Mouse (Mus musculus) hindbrain, embryonic 16.5 days (tissue): ENCODE results near the gene Gan. TPM values are rescaled to one million over a fixed set of nuclear protein-coding genes. Genes with fewer than 3 reads are reported as not detected.

ENCODE experiments used
- ATAC-seq: fragments of 200-750 bp; cut with Nextera tagmentation; 2 replicates; pipeline ENCODE4 v1.8.0; 2017; ENCODE audit warnings: moderate TSS enrichment, moderate library complexity
- H3K27ac ChIP-seq: fragments of 300-500 bp; sonication (generic); 2 replicates; pipeline ENCODE4 v1.5.1; 2014; ENCODE audit warnings: low read depth, mild to moderate bottlenecking, control low read depth, low read length, moderate library complexity
- H3K27me3 ChIP-seq: fragments of 300-500 bp; sonication (generic); replicated peaks from 2 replicates; pipeline ENCODE4 v1.6.1; 2014; ENCODE audit warnings: low read length; ENCODE audit not compliant: control insufficient read depth, insufficient read depth
- H3K36me3 ChIP-seq: fragments of 300-500 bp; sonication (generic); 2 replicates; pipeline ENCODE4 v1.6.1; 2014; ENCODE audit warnings: mild to moderate bottlenecking, low read length, moderate library complexity, mixed read lengths; ENCODE audit not compliant: control insufficient read depth, insufficient read depth
- H3K4me1 ChIP-seq: fragments of 300-500 bp; sonication (generic); 2 replicates; pipeline ENCODE4 v1.6.1; 2014; ENCODE audit warnings: low read depth, low read length; ENCODE audit not compliant: control insufficient read depth, insufficient read depth
- H3K4me2 ChIP-seq: fragments of 300-500 bp; sonication (generic); 2 replicates; pipeline ENCODE4 v1.6.1; 2014; ENCODE audit warnings: mild to moderate bottlenecking, low read length, control low read depth, moderate library complexity
- H3K4me3 ChIP-seq: fragments of 300-500 bp; sonication (generic); 2 replicates; pipeline ENCODE4 v1.5.1; 2014; ENCODE audit warnings: mild to moderate bottlenecking, low read length, control low read depth, moderate library complexity
- H3K9ac ChIP-seq: fragments of 300-500 bp; sonication (generic); 2 replicates; pipeline ENCODE4 v1.6.1; 2014; ENCODE audit warnings: low read depth, mild to moderate bottlenecking, control low read depth, low read length, moderate library complexity
- H3K9me3 ChIP-seq: fragments of 300-500 bp; sonication (generic); 2 replicates; pipeline ENCODE4 v1.6.1; 2014; ENCODE audit warnings: mild to moderate bottlenecking, low read length, moderate library complexity; ENCODE audit not compliant: control insufficient read depth
- WGBS: fragments of 180-500 bp; shearing (Covaris S2); extraction: QIAGEN DNeasy Blood & Tissue Kit; methylation state at CpG from one replicate; pipeline ENCODE4 v1.1.7; 2014; 5-methylcytosine and 5-hydroxymethylcytosine counted together
- polyA plus RNA-seq: library from polyadenylated mRNA; unstranded; fragments of >200 nt; fragmentation: Nextera tagmentation; extraction: Ambion mirVana; gene quantifications from 2 replicates; pipeline ENCODE4 v1.2.1, GENCODE M21; 2015

Gene Gan
- polyA plus RNA-seq, 1 experiment from 2014 or later, result 2.8 TPM

DNA sequence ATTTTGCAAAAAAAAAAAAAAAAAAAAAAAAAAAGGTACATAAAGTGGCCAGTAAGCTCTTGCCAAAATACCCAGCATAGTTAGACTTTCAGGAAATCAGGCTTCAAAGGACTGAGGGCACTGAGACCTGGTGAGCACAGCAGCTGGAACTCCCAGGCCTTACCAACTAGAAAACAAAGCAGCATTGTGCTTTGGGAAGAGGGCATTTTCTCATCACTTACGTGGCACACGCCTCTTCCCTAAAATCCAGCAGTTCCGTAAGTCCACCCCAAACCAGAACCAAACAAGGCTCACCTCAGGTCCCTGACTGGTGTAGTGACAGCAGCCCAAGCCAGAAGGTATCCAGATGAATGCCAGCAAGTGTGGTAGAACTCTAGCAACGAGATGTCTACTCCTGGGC, 45.1 kb downstream of the Gan start:
- Histone ChIP-seq H3K27me3 (no peaks in the 10 kb centered on the region), H3K4me2 (no peak overlapping the region), H3K9ac (no peak overlapping the region), H3K36me3 (peaks cover 2% of the 10 kb centered on the region; the same call in 1 of the 2 replicates), H3K4me1 (peaks cover 6% of the 10 kb centered on the region), H3K4me3 (no peak overlapping the region), H3K9me3 (no peaks in the 10 kb centered on the region), H3K27ac (no peak overlapping the region)
- no peak for ATAC-seq
- WGBS, result 88% methylated on average over 4 of the region's 4 CpGs

DNA sequence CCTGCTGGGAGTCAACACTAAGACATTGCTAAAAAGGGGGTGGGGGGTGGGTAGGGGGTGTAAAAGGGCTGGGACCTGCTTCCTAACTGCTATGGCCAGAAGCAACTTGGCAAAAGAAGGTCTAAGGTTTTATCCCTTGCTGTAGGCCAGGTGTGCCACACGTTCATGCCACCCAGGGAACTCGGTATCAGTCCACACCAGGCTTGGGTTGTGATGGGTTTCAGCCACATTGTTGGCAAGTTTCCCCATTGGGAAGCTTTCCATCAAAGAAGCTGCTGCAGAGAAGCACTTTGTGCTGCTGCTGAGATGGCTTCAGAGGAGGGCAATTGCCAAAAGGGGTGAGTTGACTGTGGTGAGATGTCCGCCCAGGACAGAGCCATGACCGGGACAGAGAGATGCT, 47.9 kb downstream of the Gan start:
- no peak overlapping the region for H3K4me2 ChIP-seq
- no peaks in the 10 kb centered on the region for H3K9me3 ChIP-seq
- H3K4me3 ChIP-seq, result no peak overlapping the region
- H3K36me3 ChIP-seq, result peaks cover 2% of the 10 kb centered on the region; the same call in 1 of the 2 replicates
- ATAC-seq, result no peak
- H3K27ac ChIP-seq, result no peak overlapping the region
- no peaks in the 10 kb centered on the region for H3K4me1 ChIP-seq
- H3K9ac ChIP-seq, result no peak overlapping the region
- 86% methylated on average over 4 of the region's 4 CpGs for WGBS
- no peaks in the 10 kb centered on the region for H3K27me3 ChIP-seq

- H3K27me3 ChIP-seq, result no peaks in the 10 kb centered on the region
- no peak for ATAC-seq
- H3K36me3 ChIP-seq, result peaks cover 2% of the 10 kb centered on the region; the same call in 1 of the 2 replicates
- H3K9ac ChIP-seq, result no peak overlapping the region
- 93% methylated on average over 7 of the region's 7 CpGs for WGBS
- no peaks in the 10 kb centered on the region for H3K4me1 ChIP-seq
- H3K27ac ChIP-seq, result no peak overlapping the region
- H3K9me3 ChIP-seq, result no peaks in the 10 kb centered on the region
- no peak overlapping the region for H3K4me2 ChIP-seq
- no peak overlapping the region for H3K4me3 ChIP-seq
These were observed 48.7 kb downstream of the Gan start for GRCm38 (mm10) chr8:117206636-117207035.

DNA sequence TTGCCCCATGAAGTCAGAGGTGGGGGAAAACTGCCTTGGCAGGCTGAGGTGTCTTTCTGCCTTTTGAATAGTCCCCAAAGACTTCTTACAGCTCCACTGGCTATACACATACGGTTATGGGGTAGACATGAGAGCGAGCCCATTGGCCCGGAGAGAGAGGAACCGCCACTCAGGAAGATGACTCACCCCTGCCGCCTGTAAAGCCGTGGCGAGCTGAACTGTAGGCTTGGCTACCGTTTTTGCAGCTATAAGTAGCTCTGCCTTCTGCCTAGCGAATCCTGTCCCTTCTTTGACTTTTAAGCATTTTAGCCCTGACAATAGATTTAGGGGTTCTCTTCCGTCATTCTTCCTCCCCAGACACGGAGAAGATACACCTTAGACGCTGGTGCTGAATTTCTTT, 51.2 kb downstream of the Gan start:
- WGBS, result 93% methylated on average over 12 of the region's 12 CpGs
- no peak for ATAC-seq
- Histone ChIP-seq H3K27ac (no peak overlapping the region), H3K9ac (no peak overlapping the region), H3K9me3 (no peaks in the 10 kb centered on the region), H3K4me1 (no peaks in the 10 kb centered on the region), H3K4me3 (no peak overlapping the region), H3K4me2 (no peak overlapping the region), H3K27me3 (no peaks in the 10 kb centered on the region), H3K36me3 (no peaks in the 10 kb centered on the region)

DNA sequence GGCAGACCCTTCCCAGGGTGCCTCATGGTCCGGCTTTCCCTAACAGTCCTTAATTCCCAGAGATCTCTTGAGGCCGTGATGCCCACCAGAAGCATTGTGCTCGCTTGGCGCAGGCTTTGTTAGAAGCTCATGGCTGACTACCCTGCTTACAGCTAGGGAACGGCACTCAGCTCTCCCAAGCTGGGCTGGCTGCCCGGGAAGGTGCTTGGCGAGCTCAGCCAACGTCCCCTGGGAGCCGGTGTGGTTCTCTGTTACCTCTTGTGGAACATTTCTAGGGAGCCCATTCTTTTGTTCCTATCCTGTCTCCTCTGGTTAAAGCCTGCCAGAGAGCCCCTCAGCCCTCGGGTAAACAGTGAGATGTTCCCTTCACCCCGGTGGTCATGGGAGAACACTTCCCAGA, 54.2 kb downstream of the Gan start:
- ATAC-seq, result no peak
- no peak overlapping the region for H3K9ac ChIP-seq
- WGBS, result 74% methylated on average over 11 of the region's 11 CpGs
- no peaks in the 10 kb centered on the region for H3K36me3 ChIP-seq
- H3K4me1 ChIP-seq, result no peaks in the 10 kb centered on the region
- H3K27me3 ChIP-seq, result no peaks in the 10 kb centered on the region
- no peak overlapping the region for H3K27ac ChIP-seq
- no peak overlapping the region for H3K4me2 ChIP-seq
- H3K9me3 ChIP-seq, result no peaks in the 10 kb centered on the region
- H3K4me3 ChIP-seq, result no peak overlapping the region

GRCm38 (mm10) chr8:117217724-117218123, 59.8 kb downstream of the Gan start:
- no peak overlapping the region for H3K4me3 ChIP-seq
- 95% methylated on average over 2 of the region's 2 CpGs for WGBS
- no peaks in the 10 kb centered on the region for H3K27me3 ChIP-seq
- H3K9me3 ChIP-seq, result no peaks in the 10 kb centered on the region
- no peaks in the 10 kb centered on the region for H3K4me1 ChIP-seq
- no peak overlapping the region for H3K9ac ChIP-seq
- H3K36me3 ChIP-seq, result no peaks in the 10 kb centered on the region
- H3K4me2 ChIP-seq, result no peak overlapping the region
- no peak for ATAC-seq
- no peak overlapping the region for H3K27ac ChIP-seq

DNA sequence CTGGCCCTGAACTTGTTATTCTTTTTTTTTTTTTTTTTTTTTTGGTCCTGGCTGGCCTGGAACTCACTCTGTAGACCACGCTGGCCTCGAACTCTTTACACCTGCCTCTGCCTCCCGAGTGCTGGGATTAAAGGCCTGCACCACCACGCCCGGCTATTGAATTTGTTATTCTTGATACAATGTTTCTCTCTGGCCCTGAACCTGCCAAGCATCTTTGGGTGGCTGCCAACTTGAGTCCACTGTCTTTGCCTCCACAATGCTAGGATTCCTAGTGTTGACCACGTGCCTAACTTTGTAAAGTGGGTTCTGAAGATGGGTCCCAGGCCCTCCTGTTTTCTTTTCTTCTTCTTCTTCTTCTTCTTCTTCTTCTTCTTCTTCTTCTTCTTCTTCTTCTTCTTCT, 64.5 kb downstream of the Gan start:
- no peak overlapping the region for H3K4me2 ChIP-seq
- H3K4me3 ChIP-seq, result no peak overlapping the region
- no peaks in the 10 kb centered on the region for H3K9me3 ChIP-seq
- H3K27me3 ChIP-seq, result no peaks in the 10 kb centered on the region
- ATAC-seq, result no peak
- no peak overlapping the region for H3K9ac ChIP-seq
- H3K36me3 ChIP-seq, result no peaks in the 10 kb centered on the region
- WGBS, result 71% methylated on average over 6 of the region's 6 CpGs
- no peak overlapping the region for H3K27ac ChIP-seq
- no peaks in the 10 kb centered on the region for H3K4me1 ChIP-seq

GRCm38 (mm10) chr8:117224630-117225029, 66.7 kb downstream of the Gan start:
- no peaks in the 10 kb centered on the region for H3K27me3 ChIP-seq
- WGBS, result 13% methylated on average over 9 of the region's 9 CpGs
- H3K36me3 ChIP-seq, result no peaks in the 10 kb centered on the region
- peak overlapping the region; percentile 35 for H3K9ac ChIP-seq
- H3K4me1 ChIP-seq, result no peaks in the 10 kb centered on the region
- ATAC-seq, result peak; percentile 67
- peak overlapping the region; percentile 25 for H3K4me3 ChIP-seq
- no peaks in the 10 kb centered on the region for H3K9me3 ChIP-seq
- peak overlapping the region; percentile 54 for H3K4me2 ChIP-seq
- H3K27ac ChIP-seq, result no peak overlapping the region

GRCm38 (mm10) chr8:117226306-117226705, 68.4 kb downstream of the Gan start:
- Histone ChIP-seq H3K9me3 (no peaks in the 10 kb centered on the region), H3K9ac (no peak overlapping the region), H3K4me3 (no peak overlapping the region), H3K27ac (no peak overlapping the region), H3K36me3 (no peaks in the 10 kb centered on the region), H3K4me2 (no peak overlapping the region), H3K4me1 (no peaks in the 10 kb centered on the region), H3K27me3 (no peaks in the 10 kb centered on the region)
- 89% methylated on average over 12 of the region's 12 CpGs for WGBS
- no peak for ATAC-seq

GRCm38 (mm10) chr8:117227339-117227738, 69.4 kb downstream of the Gan start:
- H3K9ac ChIP-seq, result no peak overlapping the region
- H3K36me3 ChIP-seq, result no peaks in the 10 kb centered on the region
- H3K4me1 ChIP-seq, result no peaks in the 10 kb centered on the region
- 91% methylated on average over 2 of the region's 2 CpGs for WGBS
- no peak for ATAC-seq
- no peak overlapping the region for H3K27ac ChIP-seq
- no peak overlapping the region for H3K4me3 ChIP-seq
- H3K4me2 ChIP-seq, result no peak overlapping the region
- H3K9me3 ChIP-seq, result no peaks in the 10 kb centered on the region
- no peaks in the 10 kb centered on the region for H3K27me3 ChIP-seq
